Mouse (Mus musculus): Measurements from ENCODE around the gene Thoc7. TPM values are rescaled to one million over a fixed set of nuclear protein-coding genes. Genes with fewer than 3 reads are reported as not detected.

Gene Thoc7
- polyA plus RNA-seq (2016; fragmentation: Nextera tagmentation; extraction: Ambion mirVana): 146 and 159 TPM in 2 replicates

DNA sequence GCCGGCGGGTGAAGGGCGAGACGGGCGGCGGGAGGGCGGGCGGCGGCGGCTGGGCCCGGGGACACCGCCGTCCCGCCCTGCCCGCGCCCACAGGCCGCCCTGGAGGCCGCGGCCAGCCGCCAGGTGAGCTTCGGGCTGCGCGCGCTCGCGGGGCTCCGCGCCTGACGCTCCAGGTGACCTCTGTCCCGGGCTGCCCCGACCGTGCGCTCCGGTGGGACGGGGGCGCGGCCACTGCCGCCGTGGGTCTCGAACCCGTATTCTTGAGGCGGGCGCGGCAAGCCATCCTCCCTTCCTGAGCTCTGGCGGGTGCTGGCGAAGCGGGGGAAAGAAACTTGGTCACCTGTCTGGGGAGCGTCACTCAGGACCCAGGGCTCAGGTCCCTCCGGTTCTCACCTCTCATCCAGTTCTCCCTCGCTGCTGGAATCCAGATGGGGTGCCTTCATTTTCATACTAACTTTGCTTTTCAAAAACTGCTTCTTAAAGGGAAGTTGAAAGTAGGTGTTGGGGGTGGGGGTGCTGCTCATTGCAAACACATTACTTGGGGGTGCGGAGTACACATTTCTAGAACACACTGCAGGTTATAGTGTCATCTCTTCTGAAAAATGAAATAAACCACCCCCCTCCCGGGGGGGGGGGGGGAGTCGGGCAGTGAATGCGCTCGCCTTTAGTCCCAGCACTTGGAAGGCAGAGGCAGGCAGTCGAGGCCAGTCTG lies at the start of gene Thoc7, which contains the start of gene Atxn7:
Gene Thoc7, minus strand, starts transcription at position 452 of the 712 bp plus-strand sequence.
Gene Atxn7, plus strand, starts transcription at position 40 of the 712 bp plus-strand sequence.
- WGBS: 5% methylated on average over 46 of the region's 56 CpGs
- no peaks in the 10 kb centered on the region; the same call in 1 of the 2 replicates for H3K36me3 ChIP-seq
- peak within 1 kb of the TSS; percentile 63 for H3K27ac ChIP-seq (ENCODE audit: poor library complexity, severe bottlenecking)
- H3K4me3 ChIP-seq: peak within 1 kb of the TSS; percentile 97
- no peaks in the 10 kb centered on the region for H3K9me3 ChIP-seq (replicated peaks)
- ATAC-seq (ENCODE audit: insufficient number of reproducible peaks, low FRiP score): peak; percentile 62
- peaks cover 17% of the 10 kb centered on the region; the same call in 1 of the 2 replicates for H3K4me1 ChIP-seq (replicated peaks)
- peaks cover 6% of the 10 kb centered on the region; the same call in 1 of the 2 replicates for H3K27me3 ChIP-seq (replicated peaks)
- peak within 1 kb of the TSS; percentile 99 for H3K9ac ChIP-seq
- peak within 1 kb of the TSS; percentile 83 for H3K4me2 ChIP-seq

DNA sequence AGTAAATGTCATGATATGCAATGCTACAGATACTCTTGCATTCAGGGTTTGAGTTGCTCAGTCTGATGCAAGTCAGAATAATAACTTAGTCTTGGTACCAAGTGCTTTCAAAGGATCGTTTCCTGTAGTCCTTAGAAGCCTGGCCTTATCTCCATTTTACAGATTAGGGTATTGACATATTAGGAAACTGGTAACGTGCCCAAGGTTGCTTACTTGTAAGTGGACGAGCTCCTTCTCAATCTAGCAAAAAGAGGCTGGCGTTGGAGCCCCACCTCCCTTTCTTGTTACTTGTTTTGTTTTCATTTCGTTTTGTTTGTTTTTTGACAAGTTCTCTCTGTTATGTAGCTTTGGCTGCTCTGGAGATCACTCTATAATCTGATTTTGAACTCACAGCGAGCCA lies 48.1 kb upstream of the Thoc7 start:
- H3K9me3 ChIP-seq (replicated peaks): no peaks in the 10 kb centered on the region
- no peak overlapping the region for H3K4me3 ChIP-seq
- H3K4me2 ChIP-seq: no peak overlapping the region
- H3K27me3 ChIP-seq (replicated peaks): no peaks in the 10 kb centered on the region
- H3K27ac ChIP-seq (ENCODE audit: poor library complexity, severe bottlenecking): no peak overlapping the region
- no peak overlapping the region for H3K9ac ChIP-seq
- no peaks in the 10 kb centered on the region for H3K36me3 ChIP-seq
- no peak for ATAC-seq (ENCODE audit: insufficient number of reproducible peaks, low FRiP score)
- peaks cover 12% of the 10 kb centered on the region for H3K4me1 ChIP-seq (replicated peaks)
- WGBS: 34% methylated on average over 6 of the region's 6 CpGs

DNA sequence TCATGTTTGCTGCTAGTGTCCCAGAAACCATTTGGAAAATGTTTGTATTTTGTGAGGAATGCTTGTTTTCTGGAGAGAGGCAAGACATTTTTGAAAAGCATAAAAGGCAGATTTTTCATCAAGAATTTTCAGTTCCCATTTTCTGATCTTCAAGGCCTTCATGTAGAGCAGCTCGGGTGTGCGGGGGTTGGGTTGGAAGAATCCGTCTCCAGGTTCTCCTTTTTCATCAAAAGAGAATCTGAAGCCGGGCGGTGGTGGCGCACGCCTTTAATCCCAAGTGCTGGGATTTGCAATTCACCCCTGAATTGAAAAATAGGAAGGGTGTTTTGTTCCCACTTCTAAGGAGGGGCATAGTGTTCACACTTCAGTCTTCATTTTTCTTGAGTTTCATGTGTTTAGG lies 41.1 kb upstream of the Thoc7 start:
- WGBS: 90% methylated on average over 7 of the region's 7 CpGs
- Histone ChIP-seq H3K36me3 (no peaks in the 10 kb centered on the region), H3K4me2 (no peak overlapping the region), H3K27ac (ENCODE audit: poor library complexity, severe bottlenecking) (no peak overlapping the region), H3K9me3 (replicated peaks) (no peaks in the 10 kb centered on the region), H3K4me1 (replicated peaks) (no peaks in the 10 kb centered on the region), H3K4me3 (no peak overlapping the region), H3K9ac (no peak overlapping the region), H3K27me3 (replicated peaks) (no peaks in the 10 kb centered on the region)
- ATAC-seq (ENCODE audit: insufficient number of reproducible peaks, low FRiP score): no peak

DNA sequence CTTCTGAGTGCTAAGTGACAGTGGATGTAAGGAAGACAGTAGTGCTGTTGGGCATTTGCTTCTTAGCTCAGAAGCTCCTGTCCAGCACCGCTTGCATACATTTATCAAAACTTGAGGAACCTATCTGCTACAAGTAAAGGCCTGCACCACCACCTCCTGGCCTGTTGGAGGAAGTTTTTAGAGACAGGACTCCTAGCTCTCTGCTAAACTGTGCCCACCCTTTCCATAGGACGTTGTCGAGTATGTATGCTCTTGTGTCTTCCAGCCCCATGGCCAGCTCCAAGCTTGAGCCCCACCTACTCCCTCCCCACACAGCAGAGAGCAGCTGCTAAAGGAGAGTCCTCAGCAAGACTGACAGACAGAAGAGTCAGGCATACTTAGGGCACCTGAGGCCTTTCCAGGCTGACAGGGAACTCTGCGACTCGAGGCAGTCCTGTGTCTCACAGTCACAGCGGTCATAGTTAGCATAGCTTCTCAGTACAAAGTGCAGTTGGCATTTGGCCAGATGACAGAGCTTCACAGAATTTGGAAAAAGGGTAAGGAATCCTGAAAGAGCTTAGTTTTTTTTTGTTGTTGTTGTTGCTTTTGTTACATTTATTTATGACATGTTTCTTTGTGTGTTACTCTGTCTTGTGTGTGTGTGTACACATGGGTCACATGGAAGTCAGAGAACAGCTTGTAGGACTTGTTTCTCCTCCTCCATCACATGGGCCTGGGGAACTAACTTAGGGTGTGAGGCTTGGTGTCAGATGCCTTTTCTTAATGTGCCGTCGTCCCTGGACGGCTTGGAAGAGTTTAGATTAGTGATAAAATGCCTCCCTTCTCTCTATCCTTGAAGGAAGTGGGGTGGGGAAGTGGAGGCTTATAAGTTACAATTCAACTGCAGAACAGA lies 33.8 kb upstream of the Thoc7 start:
- H3K4me1 ChIP-seq (replicated peaks): peaks cover 18% of the 10 kb centered on the region
- 30% methylated on average over 9 of the region's 9 CpGs for WGBS
- H3K9me3 ChIP-seq (replicated peaks): no peaks in the 10 kb centered on the region
- peak; percentile 36; the same call in 1 of the 2 replicates for ATAC-seq (ENCODE audit: insufficient number of reproducible peaks, low FRiP score)
- H3K9ac ChIP-seq: 0 out of 2 replicates have a peak overlapping the region, but pooled peaks have one; percentile 36
- H3K36me3 ChIP-seq: no peaks in the 10 kb centered on the region
- no peaks in the 10 kb centered on the region for H3K27me3 ChIP-seq (replicated peaks)
- no peak overlapping the region for H3K4me3 ChIP-seq
- no peak overlapping the region for H3K27ac ChIP-seq (ENCODE audit: poor library complexity, severe bottlenecking)
- H3K4me2 ChIP-seq: no peak overlapping the region

DNA sequence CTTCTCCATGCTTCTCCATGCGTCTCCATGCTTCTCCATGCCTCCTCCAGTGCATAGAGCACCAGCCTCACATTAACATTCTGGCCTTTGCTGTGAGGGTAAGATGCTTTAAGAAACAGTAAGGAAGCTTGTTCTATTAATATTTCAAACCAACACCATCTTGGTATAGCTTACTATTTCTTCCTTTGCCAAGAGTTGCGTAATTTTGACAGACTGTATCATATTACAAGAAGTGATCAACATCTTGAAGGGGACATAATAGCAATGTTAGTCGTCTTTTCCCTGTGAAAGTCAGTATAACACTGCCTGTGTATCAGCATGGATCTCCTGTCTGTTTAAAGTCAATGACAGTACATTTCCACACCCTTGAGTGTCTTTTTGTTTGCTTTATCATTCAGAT lies 29.1 kb upstream of the Thoc7 start:
- no peak overlapping the region for H3K4me3 ChIP-seq
- no peak for ATAC-seq (ENCODE audit: insufficient number of reproducible peaks, low FRiP score)
- 77% methylated on average over 3 of the region's 3 CpGs for WGBS

DNA sequence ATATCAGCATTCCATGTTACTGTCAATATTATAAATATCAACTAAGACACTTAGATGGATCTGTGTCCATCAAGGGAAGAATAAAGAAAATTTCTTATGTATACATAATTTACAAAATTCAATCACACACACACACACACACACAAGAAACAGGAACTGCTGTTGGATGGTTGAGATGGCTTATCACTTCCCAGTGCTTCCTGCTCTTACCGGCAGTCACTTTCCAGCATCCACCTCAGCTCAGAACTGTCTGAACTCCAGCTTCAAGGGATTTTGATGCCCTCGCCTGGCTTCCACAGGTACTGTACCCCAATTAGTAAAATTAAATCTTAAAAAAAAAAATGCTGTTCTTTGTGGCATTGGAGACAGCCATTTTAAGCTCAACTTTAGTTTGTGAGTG lies 26.7 kb upstream of the Thoc7 start:
- no peak overlapping the region for H3K27ac ChIP-seq (ENCODE audit: poor library complexity, severe bottlenecking)
- H3K36me3 ChIP-seq: no peaks in the 10 kb centered on the region
- 25% methylated on average over 2 of the region's 2 CpGs for WGBS
- no peak for ATAC-seq (ENCODE audit: insufficient number of reproducible peaks, low FRiP score)
- H3K9me3 ChIP-seq (replicated peaks): no peaks in the 10 kb centered on the region
- H3K9ac ChIP-seq: no peak overlapping the region
- H3K4me3 ChIP-seq: no peak overlapping the region
- no peaks in the 10 kb centered on the region for H3K4me1 ChIP-seq (replicated peaks)
- no peak overlapping the region for H3K4me2 ChIP-seq
- H3K27me3 ChIP-seq (replicated peaks): 0 out of 2 replicates have a peak, but pooled peaks cover 4% of the 10 kb centered on the region

More for the DNA sequence above, 29.1 kb upstream of the Thoc7 start:
- Histone ChIP-seq H3K9me3 (replicated peaks) (no peaks in the 10 kb centered on the region), H3K36me3 (no peaks in the 10 kb centered on the region), H3K9ac (no peak overlapping the region), H3K27ac (ENCODE audit: poor library complexity, severe bottlenecking) (no peak overlapping the region), H3K4me1 (replicated peaks) (peaks cover 10% of the 10 kb centered on the region), H3K4me2 (no peak overlapping the region), H3K27me3 (replicated peaks) (0 out of 2 replicates have a peak, but pooled peaks cover 4% of the 10 kb centered on the region)

DNA sequence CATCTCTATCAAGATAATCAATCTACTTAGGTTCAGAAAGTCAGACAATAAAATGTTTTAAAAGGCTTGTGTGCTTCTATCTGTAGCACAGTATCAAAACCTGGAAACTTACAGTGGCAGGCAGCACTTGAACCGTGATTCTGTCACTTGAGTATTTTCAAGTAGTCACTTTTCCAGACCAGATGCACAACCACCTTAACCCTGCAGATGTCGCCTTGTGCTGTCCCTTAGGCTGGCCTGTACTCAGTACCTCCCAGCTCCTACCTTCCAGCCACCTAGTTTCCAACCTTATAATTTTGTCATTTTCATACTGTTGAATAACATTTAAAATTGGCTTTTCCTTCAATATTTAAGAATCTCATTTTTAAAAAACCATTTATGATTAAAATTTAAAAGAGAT lies 20.5 kb upstream of the Thoc7 start:
- Histone ChIP-seq H3K4me1 (replicated peaks) (peaks cover 3% of the 10 kb centered on the region; the same call in 1 of the 2 replicates), H3K27ac (ENCODE audit: poor library complexity, severe bottlenecking) (no peak overlapping the region), H3K27me3 (replicated peaks) (peaks cover 17% of the 10 kb centered on the region), H3K36me3 (no peaks in the 10 kb centered on the region), H3K4me3 (no peak overlapping the region), H3K9ac (no peak overlapping the region), H3K9me3 (replicated peaks) (no peaks in the 10 kb centered on the region), H3K4me2 (no peak overlapping the region)
- no peak for ATAC-seq (ENCODE audit: insufficient number of reproducible peaks, low FRiP score)
- WGBS: 42% methylated on average over 2 of the region's 2 CpGs

DNA sequence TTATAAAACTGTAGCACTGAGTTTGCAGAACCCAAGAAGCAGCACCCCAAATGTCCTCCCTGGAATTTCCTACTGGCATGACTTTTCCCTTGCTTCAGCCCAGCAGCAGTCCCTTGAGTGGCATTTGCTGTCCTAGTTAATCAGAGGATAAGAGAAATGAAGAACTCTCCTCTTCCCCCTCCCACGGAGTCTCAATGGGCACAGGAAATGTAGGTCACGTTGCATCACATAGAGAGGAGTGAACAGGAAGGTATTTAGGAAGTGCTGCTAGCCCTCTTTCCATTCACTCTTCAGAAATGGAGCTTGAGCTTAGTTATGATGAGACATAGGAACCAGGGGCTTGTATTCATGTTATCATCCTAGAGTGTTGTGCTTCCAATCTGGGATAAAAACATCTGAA lies 19.6 kb upstream of the Thoc7 start:
- no peaks in the 10 kb centered on the region for H3K36me3 ChIP-seq
- no peaks in the 10 kb centered on the region for H3K9me3 ChIP-seq (replicated peaks)
- H3K9ac ChIP-seq: no peak overlapping the region
- ATAC-seq (ENCODE audit: insufficient number of reproducible peaks, low FRiP score): no peak
- H3K4me3 ChIP-seq: no peak overlapping the region
- 28% methylated on average over 2 of the region's 2 CpGs for WGBS
- H3K27me3 ChIP-seq (replicated peaks): peaks cover 17% of the 10 kb centered on the region
- H3K27ac ChIP-seq (ENCODE audit: poor library complexity, severe bottlenecking): no peak overlapping the region
- no peak overlapping the region for H3K4me2 ChIP-seq
- H3K4me1 ChIP-seq (replicated peaks): peaks cover 3% of the 10 kb centered on the region; the same call in 1 of the 2 replicates

DNA sequence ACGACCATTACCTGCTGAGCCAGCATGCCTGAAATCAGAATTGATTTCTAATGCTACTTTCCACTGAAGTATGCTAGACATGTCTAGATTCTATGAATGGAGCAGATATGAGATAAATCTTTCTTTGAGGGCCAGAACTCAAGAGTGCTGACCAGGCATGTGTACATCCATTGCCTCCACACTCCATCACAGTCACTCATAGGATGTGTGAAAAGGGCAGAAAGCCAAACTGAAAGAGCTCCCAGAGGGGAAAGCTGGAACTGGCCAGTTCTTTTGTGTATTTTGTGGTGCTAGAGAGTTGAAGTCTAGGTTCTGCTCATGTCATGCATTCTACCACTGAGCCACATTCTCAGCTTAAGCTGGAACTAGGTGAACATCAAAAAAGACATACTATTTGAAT lies 15.8 kb upstream of the Thoc7 start:
- H3K4me2 ChIP-seq: no peak overlapping the region
- no peak for ATAC-seq (ENCODE audit: insufficient number of reproducible peaks, low FRiP score)
- peaks cover 3% of the 10 kb centered on the region; the same call in 1 of the 2 replicates for H3K4me1 ChIP-seq (replicated peaks)
- H3K27me3 ChIP-seq (replicated peaks): peaks cover 37% of the 10 kb centered on the region
- H3K9me3 ChIP-seq (replicated peaks): no peaks in the 10 kb centered on the region
- H3K9ac ChIP-seq: no peak overlapping the region
- no peak overlapping the region for H3K4me3 ChIP-seq
- WGBS: 56% methylated on average over 1 of the region's 1 CpGs
- H3K36me3 ChIP-seq: no peaks in the 10 kb centered on the region
- no peak overlapping the region for H3K27ac ChIP-seq (ENCODE audit: poor library complexity, severe bottlenecking)

DNA sequence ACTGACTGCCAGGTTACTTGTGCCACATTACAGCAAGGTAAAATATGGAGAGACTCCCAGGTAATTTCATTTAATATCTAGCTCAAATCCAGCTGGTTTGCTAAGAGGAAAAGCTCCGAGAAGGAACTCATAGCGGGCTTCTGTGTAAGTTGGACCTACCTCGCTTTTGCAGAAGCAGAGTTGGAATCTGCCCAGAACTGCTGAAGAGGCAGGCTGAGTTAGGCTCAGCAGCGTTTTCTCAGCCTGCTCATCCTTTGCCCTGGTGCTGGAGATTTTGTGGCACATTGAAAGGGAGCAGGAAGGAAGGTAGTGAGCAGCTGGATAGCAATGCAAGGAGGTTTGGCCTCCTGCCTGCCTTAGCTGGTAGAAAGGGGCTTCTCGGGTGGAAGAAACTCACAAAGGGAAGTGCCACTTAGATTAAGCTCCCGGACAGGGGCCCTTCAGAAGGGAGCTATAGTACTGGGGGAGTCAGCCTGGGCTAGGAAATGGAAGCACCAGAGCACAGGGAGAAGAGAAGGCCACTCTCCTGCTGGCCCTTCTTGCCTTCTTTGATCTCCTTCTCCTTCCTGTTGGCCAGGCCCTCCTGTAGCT lies 10.1 kb upstream of the Thoc7 start:
- Histone ChIP-seq H3K36me3 (no peaks in the 10 kb centered on the region), H3K9ac (no peak overlapping the region), H3K4me2 (no peak overlapping the region), H3K27ac (ENCODE audit: poor library complexity, severe bottlenecking) (no peak overlapping the region), H3K4me3 (no peak overlapping the region), H3K27me3 (replicated peaks) (peaks cover 46% of the 10 kb centered on the region), H3K4me1 (replicated peaks) (peaks cover 6% of the 10 kb centered on the region), H3K9me3 (replicated peaks) (no peaks in the 10 kb centered on the region)
- ATAC-seq (ENCODE audit: insufficient number of reproducible peaks, low FRiP score): no peak
- WGBS: 40% methylated on average over 6 of the region's 6 CpGs

DNA sequence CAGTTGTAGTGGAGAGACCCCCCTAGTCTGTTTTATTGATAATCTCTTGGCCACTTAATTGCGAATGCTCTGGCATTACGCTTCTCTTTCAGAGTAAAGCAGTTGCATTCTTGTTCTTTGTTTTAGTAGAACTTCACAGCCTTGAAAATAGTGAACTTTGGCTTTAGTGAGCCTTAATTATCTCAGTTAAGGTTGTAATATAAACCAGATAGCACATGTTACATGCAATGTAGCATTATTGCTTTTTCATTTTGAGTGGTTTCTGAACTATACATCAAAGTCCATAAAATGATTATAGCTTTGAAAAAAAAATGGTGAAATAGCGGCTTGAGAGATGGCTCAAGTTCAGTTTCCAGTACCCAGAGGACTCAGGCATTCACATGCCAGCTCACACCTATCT lies 8.9 kb upstream of the Thoc7 start:
- peaks cover 50% of the 10 kb centered on the region for H3K27me3 ChIP-seq (replicated peaks)

More for the DNA sequence above, 8.9 kb upstream of the Thoc7 start:
- Histone ChIP-seq H3K9ac (no peak overlapping the region), H3K36me3 (no peaks in the 10 kb centered on the region), H3K4me2 (no peak overlapping the region), H3K4me1 (replicated peaks) (peaks cover 6% of the 10 kb centered on the region), H3K9me3 (replicated peaks) (no peaks in the 10 kb centered on the region), H3K4me3 (no peak overlapping the region), H3K27ac (ENCODE audit: poor library complexity, severe bottlenecking) (no peak overlapping the region)
- 84% methylated on average over 3 of the region's 3 CpGs for WGBS
- ATAC-seq (ENCODE audit: insufficient number of reproducible peaks, low FRiP score): no peak
